Mouse (Mus musculus) myocyte (in vitro differentiated cells): Measurements from ENCODE around the gene Atp6v0a2.

Experiments
- E2F4 ChIP-seq: IDR thresholded peaks from one replicate; pipeline ENCODE4 v1.6.1; 2011; ENCODE audit warnings: mild to moderate bottlenecking, control low read depth, moderate library complexity; ENCODE audit not compliant: insufficient read depth
- MAX ChIP-seq: IDR thresholded peaks from one replicate; pipeline ENCODE4 v1.6.1; 2011; ENCODE audit warnings: low read depth, mild to moderate bottlenecking, control low read depth
- MYOD1 ChIP-seq, 3 experiments: IDR thresholded peaks; one replicate each; pipeline ENCODE4 v1.6.1; 2011; ENCODE audit warnings: control low read depth in 2 of 3, low read depth in 2 of 3, mild to moderate bottlenecking in 2 of 3, moderate library complexity in 1 of 3; ENCODE audit not compliant: insufficient read length in 2 of 3, control insufficient read depth in 1 of 3
- MYOG ChIP-seq, 3 experiments: IDR thresholded peaks; one replicate each; pipeline ENCODE4 v1.6.1; 2011; ENCODE audit warnings: control low read depth in 2 of 3, low read depth in 2 of 3, mild to moderate bottlenecking in 2 of 3; ENCODE audit not compliant: insufficient read length in 2 of 3, control insufficient read depth in 1 of 3, insufficient read depth in 1 of 3
- POLR2A ChIP-seq: IDR thresholded peaks from one replicate; pipeline ENCODE4 v1.6.1; 2011; ENCODE audit warnings: low read depth, mild to moderate bottlenecking, control low read depth, moderate library complexity; ENCODE audit not compliant: insufficient read length
- POLR2AphosphoS2 ChIP-seq: IDR thresholded peaks from one replicate; pipeline ENCODE4 v1.6.1; 2011; ENCODE audit warnings: low read depth, control low read depth; ENCODE audit not compliant: insufficient read length
- REST ChIP-seq: IDR thresholded peaks from one replicate; pipeline ENCODE4 v1.6.1; 2011; ENCODE audit warnings: mild to moderate bottlenecking, control low read depth, moderate library complexity; ENCODE audit not compliant: insufficient read depth, insufficient read length
- SRF ChIP-seq: IDR thresholded peaks from one replicate; pipeline ENCODE4 v1.6.1; 2011; ENCODE audit warnings: low read depth; ENCODE audit not compliant: control insufficient read depth, insufficient read length
- TCF12 ChIP-seq: IDR thresholded peaks from one replicate; pipeline ENCODE4 v1.6.1; 2011; ENCODE audit warnings: mild to moderate bottlenecking, control low read depth; ENCODE audit not compliant: poor library complexity, insufficient read depth, severe bottlenecking
- USF1 ChIP-seq: IDR thresholded peaks from one replicate; pipeline ENCODE4 v1.6.1; 2011; ENCODE audit warnings: low read depth, mild to moderate bottlenecking, control low read depth, moderate library complexity

DNA sequence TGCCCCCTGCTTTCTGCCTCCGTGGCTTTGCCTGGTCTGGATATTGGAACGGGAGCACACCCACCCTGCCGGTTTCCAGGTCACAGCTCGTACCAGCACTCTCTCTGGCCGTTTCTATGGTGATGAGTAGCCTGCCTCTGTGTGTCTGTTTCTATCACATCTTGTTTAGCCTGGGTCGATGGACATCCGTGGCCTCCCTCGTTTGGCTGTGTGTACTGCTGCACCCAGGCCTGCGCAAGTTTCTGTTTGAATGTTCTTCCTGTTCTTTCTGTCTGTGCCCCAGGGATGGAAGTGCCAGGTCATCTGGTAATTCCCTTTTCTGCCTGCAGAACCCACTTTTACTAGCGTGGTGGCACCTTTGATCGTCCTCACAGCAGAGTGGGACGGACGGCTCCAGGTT, 7.0 kb upstream of the Atp6v0a2 start:
- TF ChIP-seq MYOD1 (IDR thresholded peaks at IDR 0.05; ENCODE audit: control insufficient read depth in 1 of 3, insufficient read length in 2 of 3, low read depth in 2 of 3) (no peak), POLR2A (no peak), POLR2AphosphoS2 (no peak), USF1 (no peak), TCF12 (no peak), REST (no peak), SRF (no peak), MYOG (IDR thresholded peaks at IDR 0.05; ENCODE audit: control insufficient read depth in 1 of 3, insufficient read depth in 1 of 3, insufficient read length in 2 of 3, low read depth in 2 of 3) (no peak), E2F4 (no peak), MAX (no peak)
